Mouse (Mus musculus) CH12.LX (cell line): ENCODE results near the gene Tceal5. TPM values are rescaled to one million over a fixed set of nuclear protein-coding genes. Genes with fewer than 3 reads are reported as not detected.

Experiments
- DNase-seq: peaks from one replicate; pipeline ENCODE4 v3.0.0-alpha.2; 2013; ENCODE audit errors: extremely low read depth
- H3K27ac ChIP-seq: 2 replicates; pipeline ENCODE4 v1.5.1; 2012; ENCODE audit warnings: low read depth, mild to moderate bottlenecking, control low read depth, moderate library complexity; ENCODE audit not compliant: insufficient read depth
- H3K27me3 ChIP-seq: replicated peaks from 2 replicates; pipeline ENCODE3; 2012; ENCODE audit warnings: inconsistent platforms
- H3K36me3 ChIP-seq, 2 experiments: replicated peaks in 1 of 2; 2 replicates each; pipeline versions ENCODE3 to v1.6.1; 2012; ENCODE audit warnings: inconsistent platforms in 1 of 2, low read length in 1 of 2, mild to moderate bottlenecking in 1 of 2, mixed read lengths in 1 of 2, moderate library complexity in 1 of 2; ENCODE audit not compliant: control insufficient read depth in 1 of 2, insufficient read depth in 1 of 2
- H3K4me1 ChIP-seq, 2 experiments: 2 replicates each; pipeline ENCODE4 v1.6.1; 2012; ENCODE audit warnings: inconsistent platforms in 1 of 2, moderate library complexity in 1 of 2; ENCODE audit not compliant: insufficient read depth in 2 of 2, control insufficient read depth in 1 of 2
- H3K4me2 ChIP-seq: 2 replicates; pipeline ENCODE4 v1.6.1; 2012; ENCODE audit warnings: low read depth, mild to moderate bottlenecking, control low read depth; ENCODE audit not compliant: poor library complexity, insufficient read depth, severe bottlenecking
- H3K4me3 ChIP-seq, 3 experiments: fragments of 150-350 bp in 1 of 3; sonication (generic) in 1 of 3; replicated peaks in 1 of 3; 2 replicates each; pipeline versions ENCODE3 to v1.5.1; 2011 to 2012; ENCODE audit warnings: low read depth in 2 of 3, low read length in 2 of 3, mild to moderate bottlenecking in 2 of 3, moderate library complexity in 2 of 3, control low read depth in 1 of 3, improper control_type of control experiment in 1 of 3, inconsistent platforms in 1 of 3, mixed read lengths in 1 of 3; ENCODE audit not compliant: poor library complexity in 1 of 3
- H3K79me2 ChIP-seq: replicated peaks from 2 replicates; pipeline ENCODE4 v1.6.1; 2012; ENCODE audit warnings: mild to moderate bottlenecking, moderate library complexity; ENCODE audit not compliant: control insufficient read depth, poor library complexity, insufficient read depth, severe bottlenecking; ENCODE audit errors: extremely low read depth
- H3K9ac ChIP-seq: 2 replicates; pipeline ENCODE4 v1.6.1; 2012; ENCODE audit warnings: low read depth, mild to moderate bottlenecking, control low read depth, moderate library complexity; ENCODE audit not compliant: insufficient read depth
- H3K9me3 ChIP-seq: replicated peaks from 2 replicates; pipeline ENCODE3; 2012; ENCODE audit warnings: low read length, inconsistent platforms, mixed read lengths
- CTCF ChIP-seq, 2 experiments: IDR thresholded peaks in 1 of 2; conservative IDR thresholded peaks in 1 of 2; 2 replicates each; pipeline ENCODE4 v1.5.1; 2011 to 2012; ENCODE audit warnings: low read depth in 2 of 2, low read length in 2 of 2, improper control_type of control experiment in 1 of 2, inconsistent platforms in 1 of 2, mild to moderate bottlenecking in 1 of 2, moderate library complexity in 1 of 2
- ELF1 ChIP-seq: IDR thresholded peaks from 2 replicates; pipeline ENCODE4 v1.6.1; 2014; ENCODE audit warnings: low read depth, mild to moderate bottlenecking, inconsistent platforms, low read length, improper control_type of control experiment
- GABPA ChIP-seq: IDR thresholded peaks from 2 replicates; pipeline ENCODE4 v1.6.1; 2012; ENCODE audit warnings: low read depth, low read length, improper control_type of control experiment, inconsistent platforms; ENCODE audit not compliant: insufficient replicate concordance
- JUN ChIP-seq: IDR thresholded peaks from 2 replicates; pipeline ENCODE4 v1.6.1; 2011; ENCODE audit warnings: low read depth, mild to moderate bottlenecking, low read length, improper control_type of control experiment, moderate library complexity; ENCODE audit not compliant: insufficient read depth
- MAX ChIP-seq: IDR thresholded peaks from 2 replicates; pipeline ENCODE4 v1.6.1; 2011; ENCODE audit warnings: low read length, improper control_type of control experiment
- MEF2A ChIP-seq: IDR thresholded peaks from 2 replicates; pipeline ENCODE4 v1.6.1; 2014; ENCODE audit warnings: low read depth, mild to moderate bottlenecking, inconsistent platforms, low read length, improper control_type of control experiment, borderline replicate concordance
- MXI1 ChIP-seq: IDR thresholded peaks from 2 replicates; pipeline ENCODE4 v1.6.1; 2011; ENCODE audit warnings: mild to moderate bottlenecking, low read depth, low read length, improper control_type of control experiment
- MYC ChIP-seq: IDR thresholded peaks from 2 replicates; pipeline ENCODE4 v1.6.1; 2011; ENCODE audit warnings: low read depth, mild to moderate bottlenecking, improper control_type of control experiment, low read length
- NRF1 ChIP-seq: IDR thresholded peaks from 2 replicates; pipeline ENCODE4 v1.6.1; 2014; ENCODE audit warnings: low read depth, mild to moderate bottlenecking, inconsistent platforms, low read length, improper control_type of control experiment, moderate library complexity
- POLR2AphosphoS2 ChIP-seq: IDR thresholded peaks from 2 replicates; pipeline ENCODE4 v1.6.1; 2011; ENCODE audit warnings: low read depth, low read length, improper control_type of control experiment
- RAD21 ChIP-seq: IDR thresholded peaks from 2 replicates; pipeline ENCODE4 v1.6.1; 2011; ENCODE audit warnings: low read depth, mild to moderate bottlenecking, low read length, improper control_type of control experiment, moderate library complexity
- SMC3 ChIP-seq: IDR thresholded peaks from 2 replicates; pipeline ENCODE4 v1.6.1; 2011; ENCODE audit warnings: low read depth, low read length, improper control_type of control experiment
- TBP ChIP-seq: conservative IDR thresholded peaks from 2 replicates; pipeline ENCODE4 v1.6.1; 2011; ENCODE audit warnings: low read depth, low read length, improper control_type of control experiment
- TCF12 ChIP-seq: IDR thresholded peaks from 2 replicates; pipeline ENCODE4 v1.6.1; 2014; ENCODE audit warnings: low read depth, mild to moderate bottlenecking, inconsistent platforms, low read length, improper control_type of control experiment
- USF1 ChIP-seq: IDR thresholded peaks from 2 replicates; pipeline ENCODE4 v1.6.1; 2014; ENCODE audit warnings: low read depth, mild to moderate bottlenecking, inconsistent platforms, low read length, improper control_type of control experiment
- USF2 ChIP-seq: conservative IDR thresholded peaks from 2 replicates; pipeline ENCODE4 v1.6.1; 2011; ENCODE audit warnings: low read depth, low read length, improper control_type of control experiment
- dilution Hi-C: fragments of 300-500 bp; cut with MboI; formaldehyde crosslinking; loops from 2 replicates; pipeline ENCODE4 v1.14.3; 2020; ENCODE audit warnings: low sequenced_read_pairs; ENCODE audit not compliant: extremely low pct_unique_long_range_greater_than_20kb, extremely low pct_ligation_motif_present
- in situ Hi-C: fragments of 300-500 bp; cut with MboI; formaldehyde crosslinking; loops from 3 replicates; pipeline ENCODE4 v1.14.3; 2019; ENCODE audit warnings: low sequenced_read_pairs, low pct_ligation_motif_present, low pct_unique_long_range_greater_than_20kb, mixed read lengths
- polyA plus RNA-seq: library from polyadenylated mRNA; unstranded; fragments of >175 nt; gene quantifications from 2 replicates; pipeline ENCODE4 v1.2.1, GENCODE M21; 2012; ENCODE audit warnings: low read depth; ENCODE audit not compliant: insufficient read length
- total RNA-seq, 2 experiments: library from RNA; depleted of rRNA; stranded (reverse); fragments of 300-350 nt in 1 of 2; fragments of >200 nt in 1 of 2; gene quantifications; 2 replicates each; pipeline ENCODE4 v1.2.3; 2012 to 2014

The Tceal5 gene
- total and polyA plus RNA-seq, 3 experiments = 0.30 TPM; not detected in 2

DNA sequence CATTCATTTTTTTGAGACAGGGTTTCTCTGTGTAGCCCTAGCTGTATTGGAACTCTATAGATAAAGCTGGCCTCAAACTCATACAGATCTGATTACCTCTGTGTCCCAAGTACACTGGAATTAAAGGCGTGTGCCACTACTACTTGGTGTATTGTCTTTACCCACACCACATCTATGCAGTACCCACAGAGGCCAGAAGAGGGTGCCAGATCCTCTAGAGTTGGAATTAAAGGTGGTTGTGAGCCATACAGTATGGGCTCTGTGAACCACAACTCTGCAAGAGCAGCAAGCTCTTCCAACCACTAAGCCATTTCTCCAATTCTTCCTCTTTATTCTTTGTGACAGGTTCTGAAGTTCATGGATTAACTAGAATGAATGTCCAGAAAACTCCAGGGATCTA, 6.8 kb downstream of the Tceal5 start:
- no peak overlapping the region for H3K9ac ChIP-seq

GRCm38 (mm10) chrX:136195193-136195944, 8.3 kb downstream of the Tceal5 start:
- H3K4me3 ChIP-seq = no peak overlapping the region

More for the DNA sequence above, 6.8 kb downstream of the Tceal5 start:
- Histone ChIP-seq H3K79me2 (no peaks in the 10 kb centered on the region), H3K9me3 (no peaks in the 10 kb centered on the region), H3K27ac (no peak overlapping the region), H3K4me2 (no peak overlapping the region), H3K4me3 (no peak overlapping the region), H3K4me1 (no peaks in the 10 kb centered on the region), H3K27me3 (no peaks in the 10 kb centered on the region), H3K36me3 (no peaks in the 10 kb centered on the region)
- TF ChIP-seq JUN (no peak), MAX (no peak), SMC3 (peak; percentile 36; the same call in 1 of the 2 replicates), NRF1 (no peak), CTCF (conservative IDR thresholded peaks at IDR 0.05 in 1 of 2, IDR thresholded peaks at IDR 0.05 in 1 of 2; ENCODE audit: low read depth in 2 of 2, low read length in 2 of 2) (peak; percentile 19 to 62; a peak in 2 of 4 replicates), TCF12 (no peak), RAD21 (peak; percentile 51)
- in situ Hi-C loops = loop anchor here (25.0 kb wide), 1 partner anchor 115 kb away; no protein-coding TSS in a partner anchor
- peak; percentile 31 for DNase-seq
- dilution Hi-C loops = no loop called here

More at GRCm38 (mm10) chrX:136195193-136195944, 8.3 kb downstream of the Tceal5 start:
- Histone ChIP-seq H3K27ac (no peak overlapping the region), H3K4me1 (no peaks in the 10 kb centered on the region), H3K4me2 (no peak overlapping the region), H3K36me3 (no peaks in the 10 kb centered on the region)
- in situ Hi-C loops = loop anchor here (25.0 kb wide), 1 partner anchor 117 kb away; no protein-coding TSS in a partner anchor
- no peak for DNase-seq
- TF ChIP-seq TCF12 (no peak), USF2 (no peak), MXI1 (no peak), ELF1 (0 out of 2 replicates have a peak, but pooled peaks have one; percentile 15), MEF2A (no peak), NRF1 (no peak), GABPA (no peak), RAD21 (no peak), POLR2AphosphoS2 (no peak), USF1 (no peak), TBP (peak; percentile 88), MYC (no peak), JUN (no peak)
- TF ChIP-seq, all 38 proteins: peak for 2
- dilution Hi-C loops = no loop called here
- Histone ChIP-seq H3K9me3 (no peaks in the 10 kb centered on the region), H3K79me2 (no peaks in the 10 kb centered on the region), H3K27me3 (no peaks in the 10 kb centered on the region), H3K9ac (no peak overlapping the region)
